Mouse (Mus musculus) embryo, embryonic 11 days (tissue): ENCODE results near the gene Abhd18.
"Not testable (repeated sequence)": the region's sequence is repeated elsewhere in the genome, so short reads cannot be mapped to it uniquely, and the experiment has no call there.

ENCODE experiments used
- DNase-seq: peaks from one replicate; pipeline ENCODE4 v3.0.0-alpha.2; 2015

Gene Abhd18

GRCm38 (mm10) chr3:40846957-40847017 lies at the start of gene Abhd18:
Gene Abhd18, plus strand, starts transcription at chr3:40846970.
- not testable (repeated sequence) for DNase-seq

DNA sequence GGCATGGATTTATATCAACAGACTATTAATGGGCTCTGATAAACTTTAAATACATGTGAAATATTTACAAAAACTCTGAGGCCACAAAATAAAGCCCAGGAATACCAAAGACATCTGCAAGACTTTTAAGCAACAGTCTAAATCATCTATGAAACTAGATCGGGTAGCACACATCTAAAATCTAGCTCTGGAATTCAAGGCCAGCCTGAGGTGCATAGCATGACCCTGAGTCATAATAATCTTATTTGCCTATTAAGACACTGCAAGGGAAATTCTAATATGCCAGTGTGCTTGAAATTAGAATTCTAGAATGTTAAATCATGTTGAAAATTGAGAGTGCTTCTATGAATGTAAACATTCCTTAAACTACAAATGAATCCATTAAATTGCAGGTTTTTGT lies 48.7 kb upstream of the Abhd18 start:
- DNase-seq = no peak

- peak; percentile 66 for DNase-seq
These were observed 48.3 kb upstream of the Abhd18 start for GRCm38 (mm10) chr3:40798500-40798899.

- DNase-seq = peak; percentile 99
These were observed 47.0 kb upstream of the Abhd18 start, which contains the start of gene Plk4 for GRCm38 (mm10) chr3:40799530-40800372. Gene Plk4, plus strand, starts transcription at chr3:40800019.

GRCm38 (mm10) chr3:40800373-40800823 lies 46.4 kb upstream of the Abhd18 start:
- peak; percentile 61 for DNase-seq

DNA sequence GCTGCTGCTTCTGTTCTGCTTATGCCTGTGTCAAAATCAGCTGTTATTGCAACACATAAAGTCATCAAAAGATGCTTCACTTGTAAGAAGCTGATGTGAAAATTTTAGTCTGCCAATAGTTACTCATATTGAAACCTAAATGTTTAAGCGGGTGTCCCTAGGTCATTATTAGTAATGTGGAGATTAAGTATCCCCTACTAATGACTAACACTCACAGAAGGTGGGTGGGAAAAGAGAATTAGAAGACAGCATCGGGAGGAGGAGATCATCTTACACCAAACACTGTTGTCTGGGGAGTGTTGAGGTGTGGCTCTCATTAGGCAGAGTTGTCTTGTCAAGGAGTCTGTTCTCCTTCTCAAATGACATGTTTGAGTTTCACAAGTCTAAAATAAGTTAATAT lies 39.9 kb upstream of the Abhd18 start:
- DNase-seq = no peak

GRCm38 (mm10) chr3:40808686-40809085 lies 38.1 kb upstream of the Abhd18 start:
- no peak for DNase-seq

DNA sequence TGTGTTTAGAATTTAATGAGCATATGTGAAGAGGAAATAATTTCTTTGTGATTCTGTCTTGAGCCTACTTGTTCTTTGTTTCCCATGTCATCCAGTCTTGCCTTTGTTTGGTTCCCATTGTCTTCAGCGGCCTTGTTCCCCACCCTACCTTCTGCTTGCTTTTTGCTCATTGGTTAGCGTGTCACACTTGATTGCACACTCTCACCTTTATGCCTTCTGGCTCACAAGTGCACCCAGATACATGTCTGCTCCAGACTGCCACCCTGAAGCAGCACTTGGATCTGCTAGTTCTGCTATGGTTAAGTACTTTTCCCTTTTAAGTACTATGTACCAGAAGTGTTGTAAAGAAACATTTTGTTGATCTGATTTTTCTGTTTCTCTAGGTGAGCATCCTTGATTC lies 36.9 kb upstream of the Abhd18 start:
- no peak for DNase-seq

DNA sequence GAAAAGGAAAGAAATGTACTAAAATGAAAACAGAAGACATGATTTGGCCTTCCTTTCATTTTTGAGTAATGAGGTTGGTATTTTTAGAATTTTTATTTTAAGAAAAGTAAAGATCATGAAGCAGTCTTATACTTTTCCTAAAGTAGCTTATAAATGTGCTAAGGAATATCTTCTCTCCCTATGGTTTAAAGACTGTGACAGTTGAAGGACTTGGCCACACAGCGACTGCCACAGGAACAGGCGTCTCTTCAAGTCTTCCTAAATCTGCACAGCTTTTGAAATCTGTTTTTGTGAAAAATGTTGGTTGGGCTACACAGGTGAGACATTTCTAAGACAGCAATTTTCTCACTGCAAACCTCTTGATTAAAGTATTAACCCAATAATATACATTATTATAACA lies 33.5 kb upstream of the Abhd18 start:
- DNase-seq = no peak

DNA sequence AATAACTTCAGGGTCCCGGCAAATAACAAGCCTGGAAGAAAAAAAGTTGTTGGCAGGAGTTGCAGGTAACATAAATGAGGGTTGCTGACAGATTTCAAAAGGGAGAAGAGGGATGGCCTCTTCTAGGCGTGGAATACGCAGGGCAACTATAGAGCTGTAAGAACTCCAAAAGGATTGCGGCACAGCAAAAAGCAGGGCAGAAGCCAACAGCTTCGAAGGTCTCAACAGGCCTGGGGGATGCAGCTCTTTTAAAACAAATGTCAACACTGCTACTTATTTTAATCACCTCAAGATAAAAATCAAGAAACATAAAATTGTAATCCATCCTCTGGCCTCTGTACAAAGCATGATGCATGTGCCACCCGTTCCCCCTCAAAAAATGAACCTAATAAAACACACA lies 1.2 kb upstream of the Abhd18 start:
- DNase-seq = not testable (repeated sequence)

DNA sequence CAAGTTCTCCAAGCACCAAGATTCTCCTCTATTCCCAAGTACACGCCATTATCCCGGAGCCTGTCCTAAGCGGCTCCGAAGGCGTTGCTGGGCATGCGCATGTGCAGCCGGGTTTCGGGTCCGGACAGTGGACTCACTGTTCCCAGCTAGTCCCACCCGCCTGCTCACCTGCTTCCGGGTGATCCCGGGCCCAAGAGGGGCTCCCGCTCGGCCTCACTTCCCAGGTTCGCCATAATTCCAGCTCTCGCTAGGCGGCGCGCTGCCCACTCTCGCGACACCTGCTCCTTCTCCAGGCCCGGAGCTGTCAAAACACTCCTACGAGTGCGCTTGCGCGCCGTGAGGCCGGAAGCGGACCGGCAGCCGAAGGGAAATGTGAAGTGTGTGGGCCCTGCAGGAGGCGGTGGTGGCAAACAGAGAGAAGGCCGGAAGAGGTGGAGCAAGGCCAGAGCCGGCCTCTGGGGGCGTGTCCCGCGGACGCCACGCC lies 255 bp upstream of the Abhd18 start, which contains the start of gene Mfsd8:
Mfsd8 (minus strand) TSS at position 414 of the 484 bp plus-strand sequence.
- DNase-seq = peak; percentile 95

DNA sequence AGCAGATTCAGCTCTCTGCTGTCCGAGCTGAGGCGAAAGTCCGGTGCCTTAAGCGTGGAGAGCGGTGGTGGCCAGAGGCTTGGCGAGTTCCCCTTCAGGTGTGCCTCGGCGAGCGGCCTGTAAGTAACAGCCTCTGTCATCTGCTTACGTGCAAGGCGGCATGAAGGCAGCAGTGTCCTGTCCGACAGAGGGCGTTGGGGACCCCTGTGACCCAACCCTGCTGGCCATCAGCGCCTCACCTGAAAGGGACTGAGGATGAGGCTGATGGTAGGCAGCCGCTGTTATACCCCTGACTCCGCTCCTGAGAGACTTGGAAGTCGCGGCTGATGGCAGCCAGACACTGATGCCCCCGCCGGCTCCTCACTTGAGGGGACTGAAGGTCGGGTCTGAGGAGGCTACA lies 248 bp downstream of the Abhd18 start:
- DNase-seq = peak; percentile 63

DNA sequence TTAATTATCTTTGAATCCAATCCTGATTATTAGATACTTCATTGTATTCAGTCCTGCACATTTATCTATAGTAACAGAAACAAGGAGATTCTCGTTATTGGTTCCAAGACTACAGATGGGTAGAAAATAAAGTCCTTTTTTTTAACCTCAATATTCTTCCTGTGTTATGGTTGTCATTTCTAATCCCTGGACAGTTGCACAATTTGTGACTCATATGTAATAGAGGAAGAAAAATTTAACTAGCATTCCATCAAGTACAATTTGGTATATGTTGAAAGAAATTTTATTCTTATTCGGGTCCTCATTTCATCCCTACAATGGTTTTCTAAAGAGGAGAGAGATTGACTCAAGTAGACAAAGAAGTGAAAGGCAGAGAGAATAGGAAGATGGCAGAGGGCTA lies 1.2 kb downstream of the Abhd18 start:
- not testable (repeated sequence) for DNase-seq

DNA sequence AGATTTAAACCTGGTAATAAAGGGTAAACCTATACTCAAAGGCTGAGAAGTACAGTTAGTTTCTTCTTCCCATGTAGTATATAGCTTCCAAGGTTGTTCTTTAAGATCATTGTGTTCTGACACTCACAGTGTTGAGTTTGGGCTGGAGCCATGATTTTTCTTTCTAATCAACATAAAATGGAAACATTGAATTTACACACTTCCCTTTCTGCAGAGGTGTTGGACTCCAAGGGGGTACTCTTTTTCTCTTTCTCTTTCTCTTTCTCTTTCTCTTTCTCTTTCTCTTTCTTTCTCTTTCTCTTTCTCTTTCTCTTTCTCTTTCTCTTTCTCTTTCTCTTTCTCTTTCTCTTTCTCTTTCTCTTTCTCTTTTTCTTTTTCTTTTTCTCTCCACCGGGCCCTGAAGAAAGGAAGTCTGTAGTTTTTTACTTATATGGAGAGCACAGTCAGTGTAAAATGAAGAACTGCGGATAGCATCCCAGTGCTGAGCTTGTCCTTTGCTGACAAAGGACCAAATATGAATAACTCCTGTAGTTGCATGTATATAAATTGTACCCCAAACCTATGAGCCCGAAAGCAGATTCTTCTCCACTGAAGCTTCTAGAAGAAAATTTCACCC lies 6.5 kb downstream of the Abhd18 start:
- DNase-seq = not testable (repeated sequence)

DNA sequence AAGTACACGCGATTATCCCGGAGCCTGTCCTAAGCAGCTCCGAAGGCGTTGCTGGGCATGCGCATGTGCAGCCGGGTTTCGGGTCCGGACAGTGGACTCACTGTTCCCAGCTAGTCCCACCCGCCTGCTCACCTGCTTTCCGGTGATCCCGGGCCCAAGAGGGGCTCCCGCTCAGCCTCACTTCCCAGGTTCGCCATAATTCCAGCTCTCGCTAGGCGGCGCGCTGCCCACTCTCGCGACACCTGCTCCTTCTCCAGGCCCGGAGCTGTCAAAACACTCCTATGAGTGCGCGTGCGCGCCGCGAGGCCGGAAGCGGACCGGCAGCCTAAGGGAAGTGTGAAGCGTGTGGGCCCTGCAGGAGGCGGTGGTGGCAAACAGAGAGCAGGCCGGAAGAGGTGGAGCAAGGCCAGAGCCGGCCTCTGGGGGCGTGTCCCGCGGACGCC lies 47.1 kb downstream of the Abhd18 start:
- DNase-seq = peak; percentile 96

DNA sequence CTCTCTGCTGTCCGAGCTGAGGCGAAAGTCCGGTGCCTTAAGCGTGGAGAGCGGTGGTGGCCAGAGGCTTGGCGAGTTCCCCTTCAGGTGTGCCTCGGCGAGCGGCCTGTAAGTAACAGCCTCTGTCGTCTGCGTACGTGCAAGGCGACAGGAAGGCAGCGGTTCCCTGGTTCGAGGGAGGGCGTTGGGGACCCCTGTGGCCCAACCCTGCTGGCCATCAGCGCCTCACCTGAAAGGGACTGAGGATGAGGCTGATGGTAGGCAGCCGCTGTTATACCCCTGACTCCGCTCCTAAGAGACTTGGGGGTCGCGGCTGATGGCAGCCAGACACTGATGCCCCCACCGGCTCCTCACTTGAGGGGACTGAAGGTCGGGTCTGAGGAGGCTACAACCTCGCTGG lies 47.6 kb downstream of the Abhd18 start:
- peak; percentile 45 for DNase-seq

DNA sequence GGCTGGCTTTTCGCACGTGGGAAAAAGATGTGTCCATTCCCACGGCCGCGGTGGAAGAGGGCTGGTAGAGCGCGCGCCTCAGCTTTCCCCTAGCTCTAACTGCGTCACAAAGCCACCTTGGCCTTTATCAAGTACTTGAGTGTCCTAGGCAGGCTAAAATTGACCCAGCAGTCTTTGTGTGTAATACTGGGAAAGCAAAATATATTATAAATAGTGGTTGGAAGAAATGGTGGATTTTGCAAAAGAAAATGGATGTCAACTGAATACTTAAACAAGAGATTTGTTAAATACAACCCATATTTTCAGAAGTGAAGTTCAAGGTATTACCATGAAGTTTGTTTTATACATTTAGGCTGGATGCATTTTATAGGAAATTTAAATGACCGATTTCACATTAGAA lies 55.7 kb downstream of the Abhd18 start, which contains the start of gene 1700034I23Rik:
1700034I23Rik (minus strand) TSS at position 101 of the 400 bp plus-strand sequence.
- not testable (repeated sequence) for DNase-seq

GRCm38 (mm10) chr3:40938189-40938588 lies 91.4 kb downstream of the Abhd18 start:
- DNase-seq = no peak

- no peak for DNase-seq
These were observed 91.8 kb downstream of the Abhd18 start for GRCm38 (mm10) chr3:40938592-40938991.

GRCm38 (mm10) chr3:40939019-40939418 lies 92.2 kb downstream of the Abhd18 start:
- DNase-seq = no peak

DNA sequence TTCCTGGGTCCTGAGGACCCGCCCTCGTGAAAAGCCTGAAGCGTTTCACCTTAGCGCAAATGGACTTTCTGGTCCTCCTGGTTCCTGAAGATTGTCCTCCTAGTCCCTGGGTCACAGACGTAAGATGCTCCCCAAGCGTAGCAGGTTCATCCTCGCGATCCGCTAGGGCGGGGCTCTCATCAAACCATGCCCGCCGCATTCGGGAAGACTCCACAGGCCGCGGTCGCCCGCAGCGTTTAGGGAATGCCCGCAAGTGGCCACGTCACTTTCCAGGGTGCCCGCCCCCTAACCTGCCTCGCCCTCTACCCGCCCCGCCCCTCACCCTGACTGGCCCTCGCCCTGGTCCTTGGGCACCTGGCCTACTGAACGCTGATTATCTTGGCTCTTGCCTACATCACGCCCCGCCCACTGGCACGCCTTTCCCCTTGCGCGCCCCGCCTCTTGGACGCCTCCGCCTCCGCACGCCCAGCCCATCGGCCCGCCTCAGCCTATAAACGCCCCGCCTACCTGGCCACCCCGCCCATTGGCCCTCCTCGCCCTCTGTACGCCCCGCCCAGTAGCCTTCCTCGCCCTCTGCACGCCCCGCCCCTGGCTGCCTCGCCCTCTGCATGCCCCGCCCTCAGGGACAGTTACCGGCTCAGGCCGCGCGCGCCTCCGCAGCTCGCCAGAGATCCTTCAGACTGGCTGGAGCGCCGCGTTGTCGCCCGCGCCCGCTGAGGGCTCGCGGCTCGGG lies 102.6 kb downstream of the Abhd18 start, which contains the start of gene Larp1b:
Larp1b (plus strand) TSS at position 659 of the 733 bp plus-strand sequence.
- peak; percentile 99 for DNase-seq

DNA sequence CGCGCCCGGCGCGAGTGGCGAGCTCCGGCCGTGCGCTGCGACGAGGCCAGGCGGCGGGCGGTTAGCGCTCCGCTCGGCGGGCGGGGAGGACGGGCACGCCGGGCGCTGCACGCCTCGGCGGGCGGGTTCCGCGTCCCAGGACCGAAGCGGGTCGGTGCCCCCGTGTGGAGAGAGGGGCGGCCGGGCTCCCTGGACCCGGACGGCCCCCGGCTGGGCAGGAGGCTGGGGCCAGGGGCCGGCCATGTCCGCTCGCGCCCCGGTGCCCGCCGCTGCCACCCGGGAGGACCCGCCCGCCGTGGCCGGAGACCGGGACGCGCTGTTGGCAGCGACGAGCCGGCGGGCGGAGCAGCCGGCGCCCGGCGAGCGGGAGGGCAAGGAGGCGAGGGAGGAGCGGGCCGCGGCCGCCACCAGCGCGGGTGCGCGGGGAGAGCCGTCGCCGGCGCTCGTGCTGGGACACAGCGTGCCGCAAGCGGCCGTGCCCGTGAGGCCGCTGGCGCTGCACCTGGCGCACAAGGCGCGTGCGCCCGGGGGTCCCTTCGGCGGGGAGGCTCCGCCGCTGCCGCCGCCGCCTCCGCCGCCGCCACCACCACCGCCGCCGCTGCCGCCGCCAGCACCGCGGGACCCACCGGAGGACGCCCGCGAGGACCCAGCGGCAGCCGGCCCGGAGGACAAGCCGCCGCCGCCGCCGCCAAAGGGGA lies 103.3 kb downstream of the Abhd18 start:
- peak; percentile 65 for DNase-seq
